Mouse (Mus musculus): Measurements from ENCODE around the gene Hnf4a.

DNA sequence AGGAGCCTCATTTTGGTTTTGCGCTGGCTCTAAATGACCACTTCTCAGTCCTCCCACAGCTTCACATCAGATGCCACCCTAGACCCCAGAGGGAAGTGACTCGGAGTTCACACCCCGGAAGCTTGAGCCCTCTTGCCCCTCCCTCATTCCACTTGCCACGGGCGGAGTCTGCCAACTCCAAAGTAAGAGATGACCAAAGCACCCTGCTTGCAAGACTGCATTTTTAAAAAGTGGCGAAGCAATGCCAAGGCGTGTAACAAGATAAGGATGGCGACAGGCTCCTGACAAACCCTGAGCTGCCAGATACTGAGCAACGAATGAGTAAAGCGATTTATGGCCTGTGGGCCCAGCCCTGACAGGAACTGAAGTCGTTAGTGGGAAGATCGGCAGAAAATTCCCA, 83.6 kb downstream of the Hnf4a start:
- TF ChIP-seq CTCF (IDR thresholded peaks at IDR 0.05; ENCODE audit: extremely low read depth, insufficient read depth, low read length) (no peak), POLR2A (IDR thresholded peaks at IDR 0.05; ENCODE audit: extremely low read depth, insufficient read depth, low read length) (no peak)

Data from cortical plate, adult 2 months (tissue).